Mouse (Mus musculus) T-helper 2 cell (primary cell): ENCODE results near the gene Naip2.
"Not testable (repeated sequence)": the region's sequence is repeated elsewhere in the genome, so short reads cannot be mapped to it uniquely, and the experiment has no call there.

Source experiments
- in situ Hi-C: fragments of 300-600 bp; cut with MboI, MseI; formaldehyde crosslinking; loops from one replicate; pipeline ENCODE4 v1.15.1; 2025; ENCODE audit warnings: high pct_unique_total_duplicates

Gene Naip2

DNA sequence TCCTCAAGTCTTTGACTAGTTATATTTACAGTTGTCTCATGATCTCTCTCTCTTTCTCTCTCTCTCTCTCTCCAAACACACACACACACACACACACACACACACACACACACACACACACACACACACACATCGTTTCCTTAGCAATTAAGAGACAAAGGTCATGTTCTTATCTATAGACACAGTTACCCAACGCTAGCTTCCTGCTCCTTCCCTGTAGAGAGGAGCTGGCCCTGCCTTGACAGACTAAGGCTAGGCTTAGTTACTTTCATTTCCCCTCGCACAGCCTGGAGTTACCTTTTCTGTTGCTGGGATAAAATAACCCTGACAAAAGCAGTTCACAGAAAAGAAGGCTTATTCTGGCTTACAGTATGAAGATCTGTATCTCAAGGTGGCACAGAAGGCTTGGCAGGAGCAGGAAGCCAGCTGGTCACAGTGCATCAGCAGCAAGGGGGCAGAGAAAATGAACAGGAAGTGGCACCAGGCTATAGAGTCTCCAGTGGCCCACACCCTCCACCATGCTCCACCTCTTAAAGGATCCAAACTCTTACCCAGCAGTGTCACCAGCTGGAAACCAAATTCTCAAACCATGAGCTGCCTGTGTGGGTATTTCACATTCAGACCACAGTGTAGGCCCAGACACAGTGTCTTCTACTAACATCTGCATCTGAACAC, at the start of gene Naip2:
TSS of gene Naip2 (minus strand) at position 434 of the 675 bp plus-strand sequence.
- in situ Hi-C loops: not testable (repeated sequence)

DNA sequence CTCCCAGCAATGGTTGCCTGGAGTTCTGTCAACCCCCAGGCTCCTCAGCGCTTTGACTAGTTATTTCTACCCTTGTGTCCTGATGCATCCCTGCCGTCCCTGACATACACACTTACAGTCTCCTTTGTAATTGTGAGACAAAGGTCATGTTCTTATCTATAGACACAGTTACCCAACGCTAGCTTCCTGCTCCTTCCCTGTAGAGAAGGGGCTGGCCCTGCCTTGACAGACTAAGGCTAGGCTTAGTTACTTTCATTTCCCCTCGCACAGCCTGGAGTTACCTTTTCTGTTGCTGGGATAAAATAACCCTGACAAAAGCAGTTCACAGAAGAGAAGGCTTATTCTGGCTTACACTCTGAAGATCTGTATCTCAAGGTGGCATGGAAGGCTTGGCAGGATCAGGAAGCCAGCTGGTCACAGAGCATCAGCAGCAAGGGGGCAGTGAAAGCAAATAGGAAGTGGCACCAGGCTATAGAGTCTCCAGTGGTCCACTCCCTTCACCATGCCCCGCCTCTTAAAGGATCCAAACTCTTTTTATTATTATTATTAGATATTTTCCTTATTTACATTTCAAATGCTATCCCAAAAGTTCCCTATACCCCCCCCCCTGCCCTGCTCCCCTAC, 45.1 kb upstream of the Naip2 start:
- in situ Hi-C loops: not testable (repeated sequence)

DNA sequence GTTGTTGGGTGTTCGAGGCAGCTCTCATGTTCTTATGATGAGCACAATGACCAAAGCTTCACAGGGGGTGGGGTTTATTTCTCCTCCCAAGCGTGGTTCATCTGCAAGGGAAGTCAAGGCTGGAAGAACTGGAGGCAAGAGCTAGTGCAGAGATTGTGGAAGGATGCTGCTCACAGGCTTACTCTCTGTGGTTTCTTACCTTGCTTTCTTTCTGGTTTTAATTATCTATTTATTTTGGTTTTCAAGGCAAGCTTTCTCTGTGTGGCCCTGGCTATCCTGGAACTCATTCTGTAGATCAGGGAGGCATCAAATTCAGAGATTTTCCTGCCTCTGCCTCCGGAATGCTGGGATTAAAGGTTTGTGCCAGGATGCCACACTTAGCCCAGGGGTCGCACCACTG, 44.3 kb upstream of the Naip2 start, which contains the start of gene Naip5:
TSS of gene Naip5 (minus strand) at position 101 of the 400 bp plus-strand sequence.
- in situ Hi-C loops: not testable (repeated sequence)

DNA sequence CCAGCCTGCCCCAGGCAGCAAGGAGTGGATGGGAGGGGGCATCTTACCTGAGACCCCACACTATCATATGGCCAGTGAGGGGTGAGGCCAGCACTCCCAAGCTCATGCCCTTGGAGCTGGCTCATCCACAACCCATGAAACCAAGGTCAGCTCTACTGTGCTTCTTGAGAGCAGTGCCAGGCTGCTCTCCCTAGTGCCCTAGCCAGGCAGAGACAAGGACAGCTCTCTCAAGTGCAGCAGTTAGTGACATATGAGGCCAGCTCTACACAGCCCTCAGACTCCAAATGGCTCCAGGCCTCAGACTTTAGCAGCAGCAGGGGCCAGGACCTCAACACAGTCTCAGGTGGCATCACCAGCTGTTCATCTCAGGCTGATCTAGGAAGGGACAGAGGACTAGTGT, 41.8 kb upstream of the Naip2 start:
- in situ Hi-C loops: no loop called here

DNA sequence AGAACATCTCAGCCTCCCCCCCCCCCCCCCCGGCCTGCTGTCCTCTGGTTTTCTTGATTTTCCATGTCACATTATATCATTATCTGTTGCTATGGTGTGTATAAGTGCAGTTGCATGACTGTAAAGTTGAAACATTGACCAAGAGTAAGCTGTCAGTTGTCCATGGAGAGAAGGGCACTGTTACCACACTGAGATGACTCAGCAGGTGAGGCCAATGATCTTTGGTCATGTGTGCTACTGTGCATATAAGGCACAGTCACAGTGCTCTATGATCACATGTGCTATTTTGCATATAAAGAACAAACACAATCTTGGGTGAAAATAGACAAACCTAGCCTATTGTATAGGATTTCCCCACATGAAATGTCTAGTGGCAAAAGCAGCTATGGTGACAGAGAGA, 11.8 kb upstream of the Naip2 start:
- in situ Hi-C loops: loop anchor here (10.0 kb wide), 1 partner anchor 759 kb away; no protein-coding TSS in a partner anchor

DNA sequence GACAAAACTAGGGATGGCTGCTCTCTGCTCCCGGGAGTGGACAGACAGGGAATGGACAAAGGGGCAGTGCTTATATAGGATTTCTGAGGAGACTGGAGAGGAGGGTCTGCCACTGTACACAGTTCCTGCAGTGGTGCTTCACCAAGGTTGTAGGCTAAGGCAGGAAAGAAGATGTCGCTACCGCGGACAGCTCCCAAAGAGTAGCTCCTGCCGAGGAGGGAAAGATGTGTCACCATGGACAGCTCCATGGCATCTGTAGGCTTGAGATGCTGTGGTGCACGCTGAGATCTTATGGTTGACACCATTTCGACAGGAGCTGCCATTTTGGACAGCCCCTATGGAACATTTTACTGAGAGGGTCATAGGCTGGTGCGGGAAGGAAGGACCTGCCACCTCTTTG, 8.6 kb upstream of the Naip2 start:
- in situ Hi-C loops: loop anchor here (10.0 kb wide), 1 partner anchor 756 kb away; no protein-coding TSS in a partner anchor

DNA sequence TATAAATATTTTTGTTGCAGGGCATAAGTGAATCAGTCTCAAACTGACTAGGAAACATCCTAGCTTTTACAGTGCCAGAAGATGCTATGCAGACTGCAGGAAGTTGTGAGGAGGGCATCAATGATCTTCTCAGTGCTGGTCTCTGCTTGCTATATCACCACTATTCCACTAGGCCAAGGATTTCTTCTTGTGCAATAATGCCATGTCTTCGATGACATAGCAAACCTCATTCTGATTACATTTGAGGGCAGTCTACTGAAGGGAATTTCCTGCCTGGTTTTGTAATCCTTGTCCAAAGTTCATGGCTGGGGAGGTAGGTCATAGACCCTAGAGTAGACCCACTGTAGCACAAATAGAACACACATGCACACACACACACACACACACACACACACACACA, 1.4 kb upstream of the Naip2 start:
- in situ Hi-C loops: no loop called here

DNA sequence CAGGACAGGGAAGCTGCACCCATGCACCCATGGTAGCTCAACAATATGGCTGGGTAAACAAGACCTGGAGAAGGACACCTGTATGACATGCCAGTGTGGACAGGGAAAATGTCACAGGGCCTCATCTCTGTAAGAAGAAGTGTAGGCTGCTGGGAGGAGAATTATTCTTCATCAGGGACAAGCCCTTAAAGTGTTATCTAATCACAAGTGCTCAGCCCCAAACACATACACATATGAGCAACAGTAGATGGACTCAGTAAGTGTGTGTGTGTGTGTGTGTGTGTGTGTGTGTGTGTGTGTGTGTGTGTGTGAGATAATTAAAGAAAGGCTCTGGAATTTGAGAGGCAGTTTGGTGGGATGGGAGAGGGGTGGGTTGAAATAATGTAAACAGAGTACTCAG, 1.1 kb downstream of the Naip2 start:
- in situ Hi-C loops: no loop called here

DNA sequence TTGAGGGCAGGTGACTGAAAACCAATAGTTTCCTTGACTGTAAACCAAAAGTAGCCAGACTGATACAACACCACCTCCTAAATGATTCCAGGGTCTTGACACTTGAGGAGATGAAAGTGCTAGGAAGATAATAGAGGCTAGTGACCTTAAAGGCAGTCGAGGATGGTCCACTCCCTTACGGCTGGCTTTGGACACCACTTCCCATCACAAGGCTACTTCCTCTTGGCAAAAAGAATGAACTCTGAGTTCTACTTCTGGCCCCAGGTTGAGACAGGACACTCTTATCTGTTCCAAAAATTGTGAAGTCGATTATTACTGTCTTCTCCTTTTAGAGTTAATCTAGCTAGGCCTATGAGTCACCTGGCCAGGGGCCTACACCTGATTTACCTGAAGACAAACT, 6.5 kb downstream of the Naip2 start:
- in situ Hi-C loops: no loop called here

DNA sequence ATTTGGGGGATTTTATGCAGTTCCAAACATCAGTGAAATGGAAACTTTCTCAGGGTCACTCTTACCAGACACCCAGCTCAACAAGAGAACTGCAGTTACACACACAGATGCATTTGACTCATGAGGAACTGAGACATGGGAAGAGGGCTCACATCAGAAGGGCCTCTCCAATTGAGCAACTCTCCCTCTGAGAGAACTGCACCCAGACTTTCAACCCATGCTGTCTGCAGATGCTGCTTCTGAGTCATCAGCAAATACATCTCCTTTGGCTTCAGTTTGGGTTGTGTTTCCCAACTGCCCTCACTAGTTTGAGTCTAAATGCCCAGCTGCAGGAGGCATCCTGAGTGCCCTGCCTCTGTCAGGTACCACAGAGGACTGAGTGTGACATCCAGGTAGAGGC, 18.8 kb downstream of the Naip2 start:
- in situ Hi-C loops: not testable (repeated sequence)

DNA sequence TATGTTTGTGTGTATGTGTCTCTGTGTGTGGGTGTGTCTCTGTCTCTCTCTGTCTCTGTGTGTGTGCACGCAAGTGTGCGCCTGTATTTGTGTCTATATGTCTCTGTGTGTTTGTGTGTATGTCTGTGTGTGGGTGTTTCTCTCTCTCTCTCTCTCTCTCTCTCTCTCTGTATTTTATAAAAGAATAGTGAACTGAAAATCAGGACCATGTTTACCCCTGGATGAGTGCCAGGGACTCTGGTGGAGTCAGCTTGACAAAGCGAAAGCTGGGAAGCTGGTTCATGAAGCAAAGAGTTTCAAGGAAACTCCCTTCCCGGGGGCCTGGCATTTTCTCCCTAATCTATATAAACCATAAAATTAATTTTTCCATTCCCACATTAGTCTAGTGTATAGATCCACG, 27.5 kb downstream of the Naip2 start:
- in situ Hi-C loops: not testable (repeated sequence)

DNA sequence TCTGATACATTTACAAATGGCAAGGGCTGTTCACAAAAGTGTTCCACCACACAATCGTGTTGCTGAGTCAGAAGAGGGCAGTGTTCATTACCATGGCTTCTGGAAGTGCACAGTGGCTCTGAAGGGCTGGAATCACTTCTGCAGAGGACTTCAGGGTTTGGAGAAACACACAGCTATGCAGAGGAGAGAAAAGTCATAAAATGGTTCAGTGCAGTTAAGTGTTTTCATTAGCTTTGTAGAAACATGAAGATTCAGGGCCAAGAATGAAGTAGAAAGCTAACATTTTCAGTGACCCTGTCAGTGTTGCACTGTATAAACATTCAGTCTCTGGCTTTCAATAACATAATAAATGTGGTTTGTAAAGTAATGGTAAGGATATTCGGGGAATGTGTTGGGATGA, 35.5 kb downstream of the Naip2 start:
- in situ Hi-C loops: not testable (repeated sequence)

DNA sequence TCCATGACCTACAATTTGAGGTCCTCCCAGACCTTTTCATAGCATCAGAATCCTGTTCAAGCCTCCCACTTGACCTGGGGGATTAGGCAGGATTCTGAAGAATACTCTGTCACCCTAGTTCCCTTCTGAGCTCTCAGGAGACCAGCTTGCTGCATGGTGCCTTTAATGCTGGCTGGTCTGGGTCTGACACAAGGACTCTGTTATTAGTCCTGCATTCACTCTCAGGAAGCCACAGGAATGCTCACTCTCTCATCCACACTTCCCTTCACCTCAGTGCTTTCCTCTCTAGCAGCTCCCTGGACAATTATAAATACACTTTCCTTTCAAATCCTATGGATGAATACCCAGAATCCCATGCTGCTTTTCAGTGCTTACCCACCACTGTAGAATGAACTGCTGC, 39.4 kb downstream of the Naip2 start:
- in situ Hi-C loops: not testable (repeated sequence)

DNA sequence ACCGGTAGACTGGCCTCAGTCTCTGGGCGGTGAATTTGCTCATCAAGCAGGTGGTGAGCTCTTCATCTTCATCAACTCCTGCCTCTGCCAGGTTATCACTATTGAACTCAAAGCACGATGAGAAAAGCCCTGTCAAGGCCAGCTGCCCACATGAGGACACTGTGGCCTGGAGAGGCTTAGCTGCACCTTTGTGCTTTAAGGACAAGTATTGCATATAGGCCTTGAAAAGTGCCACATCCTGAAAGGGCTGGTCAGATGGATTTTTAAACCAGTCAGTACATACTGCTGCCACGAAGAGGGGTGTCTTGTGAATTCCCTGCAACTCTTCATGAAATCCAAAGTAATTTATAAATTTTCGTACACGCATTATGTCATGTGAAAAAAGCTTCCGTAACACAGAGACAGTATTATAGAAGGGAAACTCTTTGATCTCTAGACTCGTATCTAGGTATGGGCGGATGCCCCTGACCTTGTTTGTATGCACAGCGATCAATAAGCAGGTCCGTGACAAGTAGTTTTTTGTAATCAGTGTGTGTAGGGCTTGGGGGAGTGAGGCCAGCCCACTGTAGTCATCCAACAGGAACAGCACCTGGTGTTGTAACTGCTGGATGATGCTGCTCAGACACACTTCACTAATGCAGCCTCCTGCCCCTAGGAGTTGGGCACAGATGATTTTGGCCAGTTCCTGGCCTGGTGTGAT, 40.6 kb downstream of the Naip2 start:
- in situ Hi-C loops: not testable (repeated sequence)

DNA sequence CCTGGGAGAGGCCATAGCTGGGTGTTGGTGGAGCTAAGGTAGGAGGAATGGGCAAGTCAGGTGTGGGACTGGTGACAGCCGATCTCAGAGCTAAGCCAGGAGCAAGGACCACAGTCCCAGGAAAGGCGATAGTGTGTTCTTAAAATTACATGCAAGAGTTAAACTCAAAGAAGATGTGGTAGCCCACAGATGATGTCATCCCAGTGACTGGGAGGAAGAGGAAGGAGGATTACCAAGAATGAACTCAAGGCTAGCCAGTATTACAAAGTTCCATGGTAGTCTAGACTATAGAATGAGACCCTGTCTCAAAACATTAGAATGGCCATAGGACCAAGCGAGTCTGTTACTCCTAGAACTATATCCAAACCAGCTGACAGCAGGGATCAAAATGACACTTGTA, 45.3 kb downstream of the Naip2 start:
- in situ Hi-C loops: no loop called here

DNA sequence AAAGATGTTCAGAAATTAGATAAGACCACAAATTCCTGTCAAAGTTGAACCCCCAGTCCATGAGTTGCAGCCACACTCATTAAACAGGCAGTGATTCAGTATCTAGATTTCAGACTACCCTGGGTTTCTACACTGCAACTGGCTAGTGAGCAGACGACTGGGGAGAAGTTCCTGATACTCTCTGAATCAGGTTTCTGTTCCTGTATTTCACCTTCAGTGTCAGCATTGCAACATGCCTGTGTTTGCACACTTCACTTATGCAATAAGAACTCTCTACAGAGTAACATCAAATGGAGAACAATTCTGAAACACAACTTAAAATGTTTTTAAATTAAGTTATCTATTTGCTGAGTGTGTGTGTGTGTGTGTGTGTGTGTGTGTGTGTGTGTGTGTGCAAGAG, 49.2 kb downstream of the Naip2 start:
- in situ Hi-C loops: no loop called here

DNA sequence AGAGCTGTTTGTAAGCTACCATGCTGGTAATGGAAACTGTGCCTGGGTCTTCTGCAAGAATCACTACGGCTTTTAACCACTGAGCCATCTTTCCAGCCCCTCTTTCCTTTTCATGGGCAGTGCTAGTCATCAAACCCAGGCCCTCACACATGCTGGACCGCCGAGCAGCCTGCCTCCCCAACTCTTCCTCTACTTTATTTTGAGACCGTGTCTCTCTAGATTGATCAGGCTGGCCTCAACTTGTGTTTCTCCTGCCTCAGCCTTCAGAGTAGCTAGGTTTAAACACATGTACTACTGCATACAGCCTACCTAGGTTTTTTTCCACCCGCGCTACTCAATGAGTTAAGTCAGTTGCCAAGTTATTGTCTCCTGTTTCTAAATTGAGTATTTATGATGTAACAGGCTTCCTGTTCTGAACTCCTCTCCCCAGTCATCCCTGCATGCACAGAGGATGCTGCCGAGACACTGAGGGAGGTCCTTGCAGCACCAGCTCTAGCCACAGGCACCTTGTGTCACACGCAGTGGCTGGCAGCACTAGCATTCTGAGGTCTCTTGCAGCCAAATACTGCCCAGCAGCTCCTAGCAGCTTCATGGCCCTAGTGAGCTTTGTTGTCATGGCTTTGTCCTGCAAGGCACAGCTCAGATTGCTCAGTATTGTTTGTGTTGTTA, 60.1 kb downstream of the Naip2 start:
- in situ Hi-C loops: no loop called here

DNA sequence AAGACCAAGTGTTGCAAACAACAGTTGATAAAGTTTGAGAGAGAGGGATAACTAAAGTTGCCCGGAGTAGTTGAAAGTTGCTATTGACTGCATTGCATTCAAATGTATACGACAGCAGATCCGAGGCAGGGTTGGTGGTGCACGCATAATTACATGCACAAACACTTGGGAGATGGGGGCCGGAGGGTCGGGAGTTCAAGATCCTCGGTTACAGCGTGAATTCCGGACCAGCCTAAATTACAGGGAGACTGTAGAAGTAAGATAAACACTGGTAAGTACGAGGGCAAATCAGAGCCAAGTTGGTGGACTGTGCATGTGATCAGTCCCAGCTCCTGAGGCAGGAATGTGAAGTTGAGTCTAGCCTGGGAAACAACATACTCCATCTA, 76.6 kb downstream of the Naip2 start:
- in situ Hi-C loops: no loop called here

DNA sequence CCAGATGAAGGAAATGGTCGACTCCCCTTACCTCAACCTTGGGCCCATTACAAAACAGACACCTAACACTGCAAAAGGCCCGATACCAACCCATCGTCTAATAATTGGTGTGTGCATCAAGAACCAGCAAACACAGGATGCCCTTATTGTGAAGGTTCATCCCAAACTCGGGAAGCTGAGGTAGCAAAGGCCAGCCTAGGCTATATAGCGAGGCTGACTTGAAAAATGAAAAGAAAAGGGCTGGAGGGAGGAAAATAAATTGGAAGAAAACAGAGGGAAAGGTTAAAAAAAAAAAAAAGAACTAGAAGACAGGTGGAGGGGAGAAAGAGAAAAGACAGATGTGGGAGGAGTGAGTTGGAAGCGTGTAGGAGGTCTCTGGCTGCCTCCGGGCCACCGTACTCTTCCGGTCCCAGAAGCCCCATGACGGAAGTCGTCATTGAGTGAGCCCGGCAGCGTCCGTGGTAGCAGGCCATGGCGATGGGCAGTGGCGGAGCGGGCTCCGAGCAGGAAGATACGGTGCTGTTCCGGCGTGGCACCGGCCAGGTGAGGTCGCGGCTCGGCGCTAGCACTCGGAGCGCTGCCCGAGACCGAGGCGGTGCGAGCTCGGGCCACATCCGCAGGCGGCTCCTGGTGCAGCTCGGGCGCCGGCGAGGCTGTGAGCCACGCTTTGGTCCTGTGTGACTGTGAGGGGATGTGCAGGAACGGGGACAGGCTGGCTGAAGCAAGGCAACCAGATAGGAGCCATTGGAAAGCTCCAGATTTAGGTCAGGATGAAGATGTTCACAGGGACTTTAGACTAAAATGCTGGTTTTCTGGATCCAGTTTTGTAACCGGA, 77.3 kb downstream of the Naip2 start, which contains the start of gene Smn1:
TSS of gene Smn1 (plus strand) at position 430 of the 835 bp plus-strand sequence.
- in situ Hi-C loops: no loop called here

DNA sequence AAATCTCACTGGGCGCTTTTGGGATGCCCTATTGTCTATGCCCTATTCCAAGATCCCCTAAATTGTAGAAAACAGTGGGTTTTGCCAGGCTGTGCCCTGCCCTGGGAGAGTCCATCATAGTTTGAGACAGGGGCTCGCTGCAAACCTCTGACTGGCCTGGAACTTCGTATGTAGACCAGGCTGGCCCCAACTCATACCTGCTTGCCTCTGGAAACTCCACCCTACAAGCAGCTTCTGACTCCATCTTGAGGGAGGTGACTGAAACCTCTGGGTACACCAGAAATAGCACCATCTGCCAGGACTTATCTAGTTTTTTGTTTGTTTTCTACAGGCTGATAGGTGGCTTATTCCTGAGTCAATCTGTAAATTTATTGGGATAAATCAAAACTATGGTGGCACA, 77.9 kb downstream of the Naip2 start:
- in situ Hi-C loops: no loop called here
